Mouse (Mus musculus) right cerebral cortex, postnatal 10 days (tissue): Measurements from ENCODE around the gene Prss16.
A peak's percentile ranks its signal among the peaks of the same experiment; 100 is the strongest.

Source experiments
- DNase-seq, 2 experiments: peaks; one replicate each; pipeline ENCODE4 v3.0.0; 2021; ENCODE audit warnings: low spot score in 2 of 2

Prss16 gene

DNA sequence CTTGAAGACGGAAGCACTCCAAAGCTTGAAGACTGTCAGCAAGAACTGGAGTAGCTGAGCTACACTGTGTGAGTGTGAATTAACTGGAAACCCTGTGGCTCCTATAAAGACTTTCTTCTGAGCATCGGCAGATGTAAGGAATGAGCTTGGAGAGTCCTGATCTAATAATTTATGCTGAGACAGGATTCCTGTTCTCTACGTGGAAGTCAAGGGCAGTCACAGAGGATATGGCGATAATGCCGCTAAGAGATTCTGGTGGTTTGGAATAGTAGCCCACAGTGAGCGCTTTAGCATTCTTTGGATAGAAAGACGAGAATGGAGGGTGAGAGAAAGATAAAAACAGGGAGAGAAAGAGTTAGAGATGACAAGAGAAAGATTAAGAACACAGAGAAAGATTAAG lies 1.7 kb downstream of the Prss16 start:
- DNase-seq = no peak

DNA sequence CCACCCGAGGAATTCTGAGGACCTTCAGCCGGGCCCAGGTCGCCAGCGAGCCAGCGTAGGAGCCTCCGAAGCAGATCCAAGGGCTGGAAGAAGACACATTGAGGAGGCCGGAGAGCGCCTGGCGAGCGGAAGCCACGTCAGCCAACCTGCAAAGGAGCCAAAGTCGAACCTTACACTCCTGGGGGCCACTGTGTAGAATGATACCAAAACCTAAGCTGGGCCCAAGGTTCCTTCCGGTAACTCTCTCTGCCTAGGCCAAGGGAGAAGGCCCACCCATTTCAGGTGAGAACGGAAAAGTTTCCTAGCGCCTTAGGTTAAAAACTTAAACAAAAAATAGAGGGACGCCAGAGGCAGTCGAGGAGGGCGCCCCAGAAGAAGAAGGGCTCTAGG lies 2.4 kb downstream of the Prss16 start:
- no peak for DNase-seq

DNA sequence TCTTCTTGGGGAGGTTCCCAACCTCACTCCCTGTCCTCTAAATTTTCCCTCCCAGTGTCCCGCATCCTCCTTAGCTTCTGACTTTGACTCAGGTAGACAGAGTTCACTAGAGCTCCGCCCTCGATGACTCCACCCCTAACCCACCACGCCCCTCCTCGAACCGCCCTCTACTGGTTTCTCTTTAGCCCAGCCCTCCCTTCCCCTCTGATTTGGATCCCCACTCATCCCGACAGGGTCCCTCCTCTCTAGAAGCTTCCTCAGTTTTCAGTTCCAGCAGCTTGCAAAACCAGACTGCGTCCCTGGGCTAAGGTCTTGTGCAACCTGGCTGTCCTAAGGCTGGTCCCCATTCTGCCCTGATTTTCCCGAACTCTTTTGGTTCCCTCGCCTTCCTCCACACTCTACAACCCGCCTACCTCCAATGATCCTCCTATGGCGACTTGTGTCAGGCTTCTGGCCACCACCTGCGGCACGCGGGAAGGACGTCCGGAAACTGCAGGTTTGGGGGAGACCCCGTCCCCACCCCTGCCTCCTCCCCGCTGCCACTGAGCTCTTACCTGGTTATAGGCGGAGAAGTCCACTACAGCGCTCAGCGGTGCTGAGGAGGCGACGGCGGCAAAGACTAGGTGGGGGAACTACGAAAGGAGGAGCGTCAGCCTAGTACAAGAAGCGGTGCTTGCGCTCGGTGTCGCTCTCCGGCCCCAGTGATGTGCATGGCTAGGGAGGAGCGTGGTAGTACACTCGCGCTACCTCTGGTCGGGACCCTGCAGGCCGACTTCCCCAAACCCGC lies 3.0 kb downstream of the Prss16 start:
- no peak for DNase-seq

DNA sequence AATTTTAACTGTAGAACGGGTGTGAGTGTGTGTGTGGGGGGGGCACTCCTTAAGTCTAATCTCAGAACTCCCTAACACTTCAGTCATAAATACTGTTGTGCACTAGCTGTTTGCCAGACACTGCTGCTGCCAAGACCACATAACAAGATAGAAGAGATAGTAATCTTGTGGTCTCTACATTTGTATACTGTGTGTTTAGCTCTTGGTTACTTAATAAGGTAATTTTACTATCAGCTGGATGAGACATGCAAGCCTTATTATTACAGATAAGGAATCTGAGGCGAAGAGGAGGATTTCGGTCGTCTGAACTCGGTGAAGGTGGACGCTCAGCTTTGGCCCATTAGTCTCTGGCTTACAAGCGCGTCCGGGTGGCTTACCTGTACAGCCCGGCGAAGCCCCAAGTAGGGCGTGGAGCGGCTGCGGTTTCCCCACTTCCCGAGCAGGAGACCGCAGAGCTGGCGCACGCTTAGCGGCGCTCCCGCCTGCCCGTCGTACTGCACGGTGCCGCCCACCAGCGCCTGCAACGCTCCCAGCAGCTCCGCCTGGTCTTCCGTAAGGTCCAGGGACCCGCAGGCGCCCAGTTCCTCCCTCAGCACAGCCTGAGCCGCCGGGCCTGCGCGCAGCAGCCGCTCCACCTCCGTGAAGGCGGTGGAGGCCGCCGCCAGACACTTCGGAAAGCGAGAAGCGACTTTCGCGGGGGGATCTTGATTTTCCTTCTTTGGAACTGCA lies 3.8 kb downstream of the Prss16 start:
- DNase-seq = no peak

DNA sequence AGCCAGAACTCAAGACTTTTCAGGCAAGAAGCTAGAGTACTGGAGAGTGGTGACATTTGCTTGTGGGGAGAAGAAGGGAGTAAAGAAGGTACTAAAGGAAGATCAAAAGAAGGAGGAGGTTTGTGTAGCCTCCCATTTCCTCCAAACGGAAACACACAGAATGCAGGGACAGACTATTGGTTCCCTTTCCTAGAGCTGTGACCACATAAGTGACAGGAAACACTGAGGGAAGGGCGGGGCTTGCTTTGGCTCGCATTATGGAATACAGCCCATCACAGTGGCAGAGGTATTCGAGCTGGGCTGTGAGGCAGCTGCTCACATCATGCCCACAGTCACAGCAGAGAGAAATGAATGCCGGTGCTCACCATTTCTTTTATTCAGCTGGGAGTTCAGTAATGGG lies 7.7 kb downstream of the Prss16 start:
- no peak for DNase-seq

DNA sequence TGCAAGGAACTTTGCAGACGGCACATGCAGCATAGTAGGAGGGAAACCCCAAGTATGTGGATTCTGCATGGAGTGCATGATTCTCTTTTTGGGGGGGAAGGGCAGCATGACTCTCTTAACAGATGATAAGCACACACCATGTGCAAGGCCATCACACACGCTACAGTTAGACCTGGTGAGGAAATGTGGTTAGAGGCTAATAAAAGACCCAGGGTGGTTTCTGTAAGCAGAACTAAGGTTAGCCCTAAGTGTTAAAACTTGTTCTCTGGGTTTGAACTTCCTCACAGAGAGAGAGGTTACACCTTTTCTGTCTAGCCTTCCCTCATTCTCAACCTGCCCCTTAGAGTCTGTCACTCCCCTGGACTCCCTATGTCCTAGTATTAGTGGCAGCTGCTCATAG lies 8.2 kb downstream of the Prss16 start:
- DNase-seq = no peak

DNA sequence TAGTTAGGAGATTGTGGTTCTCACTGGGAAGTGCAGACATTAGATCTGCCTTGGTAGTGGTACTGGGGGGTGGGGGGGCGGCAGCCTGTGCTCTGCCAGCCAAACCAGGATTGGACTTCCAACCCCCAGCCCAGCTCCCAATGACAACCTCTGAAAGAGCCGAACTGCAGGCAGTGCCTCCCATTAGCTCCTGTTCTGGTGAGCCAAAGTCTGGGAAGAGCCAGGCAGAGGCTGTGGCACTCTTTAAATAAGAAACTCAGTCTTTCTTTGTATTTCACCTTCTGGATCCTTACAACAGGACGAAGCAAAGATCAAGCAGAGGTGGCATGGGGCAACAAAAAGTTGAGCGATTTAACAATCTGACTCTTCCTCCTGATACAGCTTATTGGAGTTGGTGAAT lies 10.4 kb downstream of the Prss16 start:
- no peak for DNase-seq

DNA sequence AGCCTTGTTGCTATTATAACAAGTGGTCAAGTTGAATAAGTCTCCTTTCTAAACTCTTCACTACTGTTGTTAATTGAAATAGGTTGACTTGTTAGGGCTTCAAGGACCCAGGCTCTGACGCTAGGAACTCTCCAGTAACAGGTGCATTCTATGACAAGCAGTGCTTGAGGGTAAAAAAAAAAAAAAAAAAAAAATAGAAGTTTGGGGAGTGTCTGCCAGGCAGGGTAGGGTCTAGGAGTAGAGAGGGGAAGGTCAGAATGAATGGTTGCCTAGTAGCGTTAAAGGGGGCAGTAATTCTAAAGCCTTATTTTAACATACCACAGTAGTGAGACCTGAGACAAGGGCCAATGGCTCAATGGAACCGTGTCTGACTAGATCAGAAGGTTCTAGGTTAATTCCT lies 11.1 kb downstream of the Prss16 start:
- DNase-seq = no peak

DNA sequence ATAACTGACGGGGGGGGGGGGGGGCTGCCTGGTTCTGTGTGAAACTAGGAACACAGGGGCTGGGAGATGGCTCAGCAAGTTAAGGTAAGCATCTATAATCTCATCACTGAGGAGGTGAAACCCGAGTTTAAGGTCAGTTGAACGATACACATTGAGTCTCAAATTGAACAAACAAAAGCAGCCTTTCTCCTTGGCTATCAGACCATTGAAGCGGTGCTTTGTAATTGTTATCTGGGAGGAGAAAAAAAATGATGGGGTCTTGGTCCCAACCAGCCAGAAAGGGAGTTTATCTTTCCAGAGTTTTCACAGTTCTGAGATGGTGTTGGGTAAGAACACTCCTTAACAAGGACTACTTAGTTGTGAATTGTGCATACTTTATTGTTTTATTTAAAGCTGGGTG lies 11.7 kb downstream of the Prss16 start:
- DNase-seq = no peak

DNA sequence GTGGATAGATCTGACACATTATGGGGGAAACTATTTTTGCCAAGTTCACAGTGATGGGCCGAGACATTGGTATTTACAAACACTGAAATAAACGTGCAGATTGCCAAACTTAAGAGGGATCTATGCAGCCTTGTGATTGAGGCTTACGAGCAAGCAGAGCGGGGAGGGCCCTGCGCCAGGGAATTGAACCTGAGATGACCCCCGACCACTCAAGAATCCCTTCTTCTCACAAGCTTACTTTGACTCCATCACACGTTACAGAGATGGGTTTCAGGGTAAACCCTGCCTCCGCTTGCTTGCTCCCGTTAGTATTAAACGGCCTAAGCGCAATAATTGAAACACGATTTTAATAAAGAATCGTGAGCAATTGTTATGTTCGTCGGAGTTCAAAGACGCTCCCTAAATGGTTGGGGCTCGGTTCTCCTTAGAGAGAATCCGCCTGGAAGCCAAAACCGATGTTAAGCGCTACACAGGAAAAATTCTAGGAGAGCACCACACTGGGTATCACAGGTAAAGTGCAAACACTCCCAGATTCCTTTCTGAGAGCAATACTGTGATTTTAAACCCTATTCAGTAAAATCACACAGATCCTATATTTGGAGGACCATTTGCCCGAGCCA lies 12.2 kb downstream of the Prss16 start:
- no peak for DNase-seq

DNA sequence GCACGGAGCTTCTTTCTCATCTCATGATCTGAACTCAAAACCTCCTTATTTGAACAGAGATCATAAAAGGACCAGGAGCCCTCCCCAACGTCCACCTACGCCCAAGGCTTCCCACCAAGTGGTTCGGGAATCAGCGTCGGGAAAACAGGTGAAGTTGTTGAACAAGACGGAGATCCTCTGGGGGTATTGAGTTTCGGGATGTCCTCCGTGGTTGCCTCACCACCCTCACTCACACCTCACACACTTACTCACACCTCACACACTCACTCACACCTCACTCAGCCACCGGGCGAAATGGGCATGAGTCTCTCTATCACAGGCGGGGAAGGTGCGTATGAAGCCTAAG lies 12.7 kb downstream of the Prss16 start:
- no peak for DNase-seq

DNA sequence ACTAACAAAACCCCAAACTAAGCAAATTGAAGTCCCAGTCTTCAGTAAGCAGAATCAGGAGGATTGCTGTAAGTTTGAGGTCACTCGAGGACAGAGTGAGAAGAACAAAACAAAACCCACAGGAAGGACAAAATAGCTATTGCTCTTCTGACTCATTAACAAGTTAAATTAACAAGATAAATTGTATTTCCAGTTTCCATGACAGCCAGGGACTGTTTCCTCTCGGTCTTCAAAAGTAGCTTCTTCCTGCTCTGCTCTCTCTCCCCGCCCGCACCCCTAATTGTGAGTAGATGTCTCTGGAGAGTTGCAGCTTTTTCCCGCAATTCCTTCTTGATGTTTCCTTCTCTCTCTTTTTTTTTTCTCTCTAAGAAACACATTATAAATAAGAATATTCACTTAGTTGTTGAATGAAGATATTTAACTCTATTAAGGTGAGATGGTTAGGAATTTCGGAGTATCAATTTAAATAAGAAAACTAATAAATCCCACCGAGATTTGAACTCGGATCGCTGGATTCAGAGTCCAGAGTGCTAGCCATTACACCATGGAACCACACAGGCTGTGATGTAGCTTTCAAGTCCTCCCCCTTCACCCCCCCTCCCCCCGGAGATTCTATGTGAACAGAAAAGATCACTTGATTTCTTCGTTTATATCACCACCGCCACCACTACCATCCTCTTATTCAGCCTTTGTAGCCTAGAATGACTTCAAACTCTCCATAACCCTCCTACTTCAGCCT lies 13.3 kb downstream of the Prss16 start:
- DNase-seq = no peak

DNA sequence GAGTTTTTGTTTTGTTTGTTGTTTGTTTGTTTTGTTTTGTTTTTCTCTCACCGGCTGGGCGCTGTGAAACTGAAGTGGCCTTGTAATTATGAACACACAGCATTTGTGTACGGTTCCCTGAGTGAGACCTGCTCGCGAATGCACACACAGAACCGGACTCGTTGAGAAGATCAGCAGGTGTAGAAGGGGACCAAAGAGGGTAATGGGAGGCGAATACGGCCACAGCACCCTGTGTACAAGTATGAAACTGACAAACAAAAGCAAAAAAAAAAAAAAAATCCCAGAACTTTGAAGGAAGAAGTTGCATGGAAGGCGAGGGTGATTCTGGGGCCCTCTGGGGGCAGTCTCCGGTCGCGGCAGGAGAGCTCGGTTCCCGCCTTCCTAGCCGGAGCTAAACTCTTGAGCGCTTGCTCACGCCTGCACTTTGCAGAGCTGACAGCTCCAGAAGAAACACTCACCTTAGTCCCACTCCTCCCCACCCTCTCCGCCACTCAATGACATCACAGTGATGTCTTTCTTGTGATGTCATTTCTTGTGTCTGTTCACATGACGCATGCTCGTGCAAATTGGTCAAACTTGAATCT lies 14.1 kb downstream of the Prss16 start:
- peak in 1 of 2 experiments; percentile 32 for DNase-seq

DNA sequence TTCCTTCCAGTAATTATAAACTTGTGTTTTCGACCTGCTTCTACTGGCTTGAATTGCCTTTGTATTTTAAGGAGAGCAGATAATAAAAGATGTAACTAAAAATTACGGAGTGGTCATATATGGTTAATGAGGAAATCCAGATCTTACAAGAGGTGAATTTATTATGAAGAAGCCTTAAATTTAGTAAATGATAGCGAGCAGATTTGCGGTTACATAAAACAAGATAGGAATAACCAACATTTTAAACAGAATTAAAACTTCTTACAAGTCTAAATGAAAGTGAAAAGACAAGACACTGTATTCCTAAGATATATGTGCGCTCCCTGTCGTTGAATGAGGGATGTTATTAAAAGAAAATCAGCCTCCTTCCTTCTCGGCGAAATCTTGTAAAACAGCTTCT lies 14.6 kb downstream of the Prss16 start:
- no peak for DNase-seq

DNA sequence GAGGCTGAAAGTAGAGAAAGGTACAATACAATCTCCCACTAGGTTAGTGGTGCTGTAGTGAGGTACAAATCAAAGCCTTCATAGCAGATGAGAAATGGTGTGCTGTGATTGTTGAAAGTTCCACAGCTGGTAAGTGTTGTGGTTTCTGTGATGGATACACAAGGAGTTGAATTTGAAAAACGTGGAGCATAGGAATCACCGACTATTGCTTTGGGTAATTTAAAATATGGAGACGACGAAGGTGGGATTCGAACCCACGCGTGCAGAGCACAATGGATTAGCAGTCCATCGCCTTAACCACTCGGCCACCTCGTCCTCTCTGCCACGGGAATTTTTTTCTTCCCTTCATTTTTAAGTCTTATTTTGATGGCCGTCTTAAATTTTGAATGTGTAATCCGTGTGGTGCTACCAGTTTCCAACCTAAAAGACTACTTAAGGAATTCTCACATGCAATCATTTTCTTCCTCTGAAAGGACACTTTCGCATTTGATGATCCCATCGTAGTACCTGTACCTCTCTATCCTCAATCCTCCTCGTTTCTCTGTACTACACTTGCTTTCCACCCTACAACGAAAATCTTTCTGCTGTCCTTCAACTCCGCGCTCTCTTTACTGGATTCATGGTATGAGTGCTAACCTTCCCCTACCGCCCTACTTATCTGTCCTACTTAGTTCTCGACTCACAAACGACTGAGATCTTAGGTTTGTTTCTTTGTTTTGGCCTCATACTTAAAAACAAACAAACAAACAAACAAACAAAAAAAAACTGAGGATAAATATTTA lies 15.4 kb downstream of the Prss16 start:
- peak in 1 of 2 experiments; percentile 38 for DNase-seq

DNA sequence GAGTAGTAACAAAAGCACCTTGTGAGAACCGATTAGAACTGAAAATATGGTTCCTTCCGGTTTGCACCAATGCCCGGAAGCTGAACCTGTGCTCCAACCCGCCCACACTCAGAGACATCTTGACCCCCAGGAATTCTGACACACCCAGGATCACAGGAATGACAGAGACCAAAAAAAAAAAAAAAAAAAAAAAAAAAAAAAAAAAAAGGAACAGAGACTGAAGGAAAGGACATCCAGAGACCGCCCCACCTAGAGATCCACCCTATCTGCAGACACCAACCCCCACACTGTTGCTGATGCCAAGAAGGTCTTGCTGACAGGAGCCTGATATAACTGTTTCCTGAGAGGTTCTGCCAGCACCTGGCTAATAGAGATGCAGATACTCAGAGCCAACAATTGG lies 17.0 kb downstream of the Prss16 start:
- DNase-seq = no peak

DNA sequence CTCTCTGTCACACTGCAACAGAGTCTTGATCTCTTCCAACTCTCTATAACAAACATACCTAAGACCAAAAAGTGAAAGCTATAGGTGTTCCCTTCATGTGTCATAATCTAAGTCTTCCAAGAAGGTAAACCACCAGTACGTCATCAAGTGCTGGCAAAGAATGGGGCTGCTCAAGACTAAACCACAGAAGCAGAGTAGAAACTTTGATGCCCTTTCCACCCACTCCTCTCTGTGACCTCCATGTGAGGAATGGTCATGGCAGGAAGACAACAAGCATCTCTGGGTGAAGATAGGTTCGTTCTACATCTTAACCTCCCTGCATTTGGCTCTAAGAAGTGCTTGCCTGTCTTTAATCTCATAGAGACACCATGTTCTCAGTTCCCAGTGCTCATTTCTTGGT lies 25.1 kb downstream of the Prss16 start:
- no peak for DNase-seq

DNA sequence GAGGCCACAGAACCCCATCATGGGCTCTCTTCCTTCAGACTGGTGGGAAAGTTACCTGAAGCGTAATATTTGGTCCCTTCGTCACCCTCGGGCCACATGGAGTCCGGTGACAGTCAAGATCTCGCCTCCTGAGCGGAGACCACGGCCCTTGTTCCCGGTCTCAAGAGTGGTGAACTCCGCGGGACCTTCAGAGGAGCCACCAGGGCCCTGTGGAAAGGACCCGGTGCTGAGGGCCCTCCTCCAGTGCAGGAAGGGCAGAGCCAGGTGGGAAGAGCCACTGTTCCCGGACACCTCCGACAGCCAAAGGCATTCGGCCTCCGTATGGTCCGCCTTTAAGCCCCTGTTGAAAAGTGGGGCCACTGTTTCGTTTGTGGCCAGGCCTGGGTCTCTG lies 27.7 kb downstream of the Prss16 start:
- DNase-seq = no peak

DNA sequence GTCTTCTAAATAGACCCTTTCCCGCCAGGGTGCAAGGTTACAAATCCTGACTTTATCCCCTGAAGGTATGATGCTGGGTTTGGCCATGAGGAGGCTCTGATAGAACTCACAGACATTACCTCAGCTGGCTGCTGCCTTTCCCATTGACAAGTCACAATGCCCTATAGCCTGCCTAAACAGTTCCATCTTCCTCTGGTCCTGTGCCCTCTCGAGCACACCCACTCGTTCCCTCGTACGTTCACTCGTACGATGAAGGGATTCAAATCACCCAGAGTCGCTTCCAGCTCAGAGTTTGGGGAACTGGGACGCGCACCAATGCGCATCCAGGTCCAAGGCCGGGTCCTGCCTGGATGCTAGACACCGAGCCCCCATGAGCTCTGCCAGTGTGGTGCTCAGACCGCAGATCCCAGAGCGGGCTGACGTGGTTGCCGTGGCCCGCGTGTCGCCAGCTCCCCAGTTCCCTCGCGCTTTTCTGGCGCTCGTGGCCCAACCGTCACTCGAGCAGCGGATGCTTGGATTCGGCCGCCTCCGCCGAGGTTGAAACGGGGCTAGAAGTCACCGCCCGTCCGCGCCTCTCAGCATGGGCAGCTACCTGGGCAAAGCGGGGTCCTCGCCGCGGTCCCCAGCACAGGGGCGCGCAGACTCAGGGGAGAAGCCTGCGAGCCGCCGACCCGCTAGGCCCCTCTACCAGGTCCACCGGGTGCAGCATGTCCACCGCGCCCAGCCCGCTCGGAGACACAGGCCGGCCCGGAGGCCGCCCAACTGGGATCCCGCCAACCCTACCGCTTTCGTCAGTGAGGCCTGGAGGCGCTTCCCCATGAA lies 28.4 kb downstream of the Prss16 start, which contains the start of gene Pom121l2:
TSS of gene Pom121l2 (plus strand) at position 214 of the 822 bp plus-strand sequence.
- peak in 1 of 2 experiments; percentile 40 for DNase-seq
